Mouse (Mus musculus) intestine, postnatal 0 days (tissue): Measurements from ENCODE around the gene 1810010H24Rik. TPM values are rescaled to one million over a fixed set of nuclear protein-coding genes. Genes with fewer than 3 reads are reported as not detected.
A peak's percentile ranks its signal among the peaks of the same experiment; 100 is the strongest.

ENCODE experiments used
- ATAC-seq: fragments of 200-750 bp; cut with Nextera tagmentation; 2 replicates; pipeline ENCODE4 v1.8.0; 2017; ENCODE audit warnings: mild to moderate bottlenecking, moderate TSS enrichment, moderate library complexity
- H3K27ac ChIP-seq: fragments of 300-500 bp; sonication (generic); 2 replicates; pipeline ENCODE4 v1.5.1; 2014; ENCODE audit warnings: mild to moderate bottlenecking, low read depth, low read length, moderate library complexity
- H3K27me3 ChIP-seq: fragments of 300-500 bp; sonication (generic); replicated peaks from 2 replicates; pipeline ENCODE4 v1.6.1; 2014; ENCODE audit warnings: low read length, mixed read lengths; ENCODE audit not compliant: control insufficient read depth, insufficient read depth
- H3K36me3 ChIP-seq: fragments of 300-500 bp; sonication (generic); 2 replicates; pipeline ENCODE4 v1.6.1; 2014; ENCODE audit warnings: mild to moderate bottlenecking, moderate library complexity; ENCODE audit not compliant: control insufficient read depth, insufficient read depth
- H3K4me1 ChIP-seq: fragments of 300-500 bp; sonication (generic); replicated peaks from 2 replicates; pipeline ENCODE4 v1.6.1; 2014; ENCODE audit warnings: antibody characterized with exemption, low read length, mixed read lengths; ENCODE audit not compliant: control insufficient read depth, insufficient read depth
- H3K4me2 ChIP-seq: fragments of 300-500 bp; sonication (generic); replicated peaks from 2 replicates; pipeline ENCODE4 v1.6.1; 2014; ENCODE audit warnings: low read depth, mild to moderate bottlenecking, moderate library complexity
- H3K4me3 ChIP-seq: fragments of 300-500 bp; sonication (generic); 2 replicates; pipeline ENCODE4 v1.5.1; 2014; ENCODE audit warnings: low read depth, low read length
- H3K9ac ChIP-seq: fragments of 300-500 bp; sonication (generic); 2 replicates; pipeline ENCODE4 v1.6.1; 2014; ENCODE audit warnings: mild to moderate bottlenecking, low read depth, low read length
- H3K9me3 ChIP-seq: fragments of 300-500 bp; sonication (generic); 2 replicates; pipeline ENCODE4 v1.6.1; 2016; ENCODE audit warnings: mixed run types; ENCODE audit not compliant: control insufficient read depth
- CTCF ChIP-seq: sonication (generic); IDR thresholded peaks from 2 replicates; pipeline ENCODE4 v1.5.1; 2016; ENCODE audit warnings: low read depth, mild to moderate bottlenecking, control low read depth, antibody characterized with exemption, moderate library complexity
- WGBS: fragments of 180-500 bp; shearing (Covaris S2); extraction: QIAGEN DNeasy Blood & Tissue Kit; methylation state at CpG from one replicate; pipeline ENCODE4 v1.1.7; 2014; 5-methylcytosine and 5-hydroxymethylcytosine counted together
- polyA plus RNA-seq: library from polyadenylated mRNA; unstranded; fragments of >200 nt; fragmentation: Nextera tagmentation; extraction: Ambion mirVana; gene quantifications from 2 replicates; pipeline ENCODE4 v1.2.1, GENCODE M21; 2015

1810010H24Rik gene
- polyA plus RNA-seq, 1 experiment from 2014 or later = 9.9 TPM

DNA sequence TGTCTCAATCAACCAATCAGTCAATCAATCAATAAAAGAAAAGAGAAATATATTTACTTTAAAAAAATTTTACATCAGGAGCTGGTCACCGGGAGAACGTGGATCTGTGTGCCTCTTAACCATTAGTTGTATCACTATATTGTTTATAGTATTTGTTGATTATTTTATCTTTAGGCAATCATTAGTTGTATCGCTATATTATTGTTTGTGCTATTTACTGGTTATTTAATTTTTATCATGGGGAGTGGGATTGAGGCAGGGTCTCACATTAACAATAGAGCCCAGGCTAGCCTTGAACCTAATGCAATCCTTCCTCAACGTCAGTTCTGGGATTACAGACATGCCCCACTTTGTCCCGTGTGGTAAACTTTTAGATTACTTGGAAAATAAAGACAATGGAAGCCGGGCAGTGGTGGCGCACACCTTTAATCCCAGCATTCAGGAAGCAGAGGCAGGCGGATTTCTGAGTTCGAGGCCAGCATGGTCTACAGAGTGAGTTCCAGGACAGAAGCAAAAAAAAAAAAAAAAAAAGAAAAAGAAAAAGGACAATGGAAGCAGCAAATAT lies 25.4 kb upstream of the 1810010H24Rik start:
- Histone ChIP-seq H3K27ac (peak overlapping the region; percentile 74), H3K4me3 (peak overlapping the region; percentile 93; the same call in 1 of the 2 replicates), H3K4me2 (peak overlapping the region; percentile 53), H3K27me3 (no peaks in the 10 kb centered on the region), H3K4me1 (no peaks in the 10 kb centered on the region), H3K9me3 (no peaks in the 10 kb centered on the region), H3K36me3 (peaks cover 14% of the 10 kb centered on the region), H3K9ac (peak overlapping the region; percentile 43; the same call in 1 of the 2 replicates)
- TF ChIP-seq CTCF = no peak
- no peak for ATAC-seq
- WGBS = 62% methylated on average over 9 of the region's 9 CpGs

DNA sequence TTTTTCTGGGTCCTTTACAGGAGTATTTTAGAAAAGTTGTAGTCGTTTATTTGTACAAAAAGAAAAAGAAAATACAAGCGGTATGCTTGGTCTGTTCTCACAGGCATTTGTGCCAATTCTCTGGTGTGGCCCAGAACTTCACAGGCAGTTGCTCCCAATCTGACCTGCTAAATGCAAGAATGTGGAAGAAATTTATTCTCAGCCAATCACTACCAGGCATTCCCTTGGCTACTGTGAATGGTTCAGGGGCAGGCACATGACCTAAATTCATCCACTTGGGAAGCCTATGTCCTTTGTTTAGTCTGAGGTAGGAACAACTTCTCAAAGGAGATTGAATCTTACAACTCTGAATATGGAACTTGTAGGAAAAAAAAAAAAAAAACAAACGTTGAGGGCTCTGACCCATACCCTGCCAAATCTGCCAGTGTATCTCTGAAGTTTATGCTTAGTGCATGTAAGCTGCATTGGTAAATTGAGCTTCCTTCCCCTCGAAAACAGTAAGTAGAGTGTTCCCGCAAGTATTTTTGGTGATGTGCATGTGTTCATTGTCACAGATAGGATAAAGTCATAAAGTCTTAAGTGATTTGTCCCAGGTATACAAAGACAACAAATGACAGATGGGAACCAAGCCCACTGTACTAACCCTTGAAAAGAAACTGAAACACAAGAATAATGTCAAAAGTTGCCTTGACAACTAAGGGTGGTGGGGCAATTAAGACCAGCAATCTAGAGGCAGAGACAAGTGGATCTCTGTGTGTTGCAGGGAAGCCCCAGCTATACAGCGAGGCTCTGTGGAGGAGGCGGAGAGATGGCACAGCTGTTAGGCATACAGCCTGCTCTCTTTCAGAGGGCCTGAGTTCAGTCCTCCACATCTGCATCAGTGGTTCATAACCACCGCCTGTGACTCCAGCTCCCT lies 23.5 kb upstream of the 1810010H24Rik start:
- H3K9me3 ChIP-seq = no peaks in the 10 kb centered on the region
- 41% methylated on average over 7 of the region's 8 CpGs for WGBS
- H3K36me3 ChIP-seq = no peaks in the 10 kb centered on the region
- H3K4me2 ChIP-seq = no peak overlapping the region
- no peak overlapping the region for H3K4me3 ChIP-seq
- no peak for ATAC-seq
- no peaks in the 10 kb centered on the region for H3K27me3 ChIP-seq
- no peak for TF ChIP-seq CTCF
- no peaks in the 10 kb centered on the region for H3K4me1 ChIP-seq
- no peak overlapping the region for H3K27ac ChIP-seq
- no peak overlapping the region for H3K9ac ChIP-seq

DNA sequence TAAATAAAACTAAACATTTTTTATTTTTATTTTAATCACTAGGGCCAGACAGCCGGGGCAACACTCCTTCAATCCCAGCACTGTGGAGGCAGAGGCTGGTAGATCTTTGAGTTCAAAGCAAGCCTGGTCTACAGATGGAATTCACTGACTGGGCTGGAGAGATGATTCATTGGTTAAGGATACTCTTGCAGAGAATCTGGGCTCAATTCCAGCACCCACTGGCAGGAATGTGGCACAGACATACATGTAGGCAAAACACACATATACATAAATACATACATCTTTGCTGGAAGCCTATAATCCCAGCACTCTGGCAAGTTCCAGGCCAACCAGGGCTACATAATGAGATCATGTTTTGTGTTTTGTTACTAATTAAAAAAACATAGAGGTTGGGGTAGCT lies 19.9 kb upstream of the 1810010H24Rik start:
- WGBS = 86% methylated on average over 1 of the region's 1 CpGs
- H3K27me3 ChIP-seq = no peaks in the 10 kb centered on the region
- TF ChIP-seq CTCF = peak; percentile 21
- H3K36me3 ChIP-seq = no peaks in the 10 kb centered on the region
- no peaks in the 10 kb centered on the region for H3K4me1 ChIP-seq
- ATAC-seq = no peak
- H3K4me2 ChIP-seq = no peak overlapping the region
- H3K9me3 ChIP-seq = no peaks in the 10 kb centered on the region
- no peak overlapping the region for H3K4me3 ChIP-seq
- H3K9ac ChIP-seq = no peak overlapping the region
- H3K27ac ChIP-seq = no peak overlapping the region

DNA sequence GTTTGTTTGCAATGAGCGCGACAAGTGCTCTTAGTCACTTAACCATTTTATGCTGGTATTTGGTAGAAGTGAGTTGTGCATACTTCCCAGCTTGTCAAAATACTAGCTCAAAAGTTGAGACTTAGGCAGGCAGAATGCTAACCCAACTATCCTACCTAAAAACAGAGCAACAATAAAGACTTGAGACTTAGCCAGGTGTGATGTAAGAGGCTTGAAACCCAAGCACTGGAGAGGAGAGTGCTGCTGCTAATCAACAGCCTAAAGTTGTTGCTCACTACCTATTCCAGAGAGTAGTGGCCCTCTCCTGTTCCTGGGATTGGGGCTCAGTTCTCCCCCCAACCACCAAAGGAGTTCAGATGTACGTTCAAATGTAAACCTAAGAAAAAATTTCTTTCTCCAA lies 15.0 kb upstream of the 1810010H24Rik start:
- Histone ChIP-seq H3K27ac (no peak overlapping the region), H3K4me1 (no peaks in the 10 kb centered on the region), H3K27me3 (no peaks in the 10 kb centered on the region), H3K36me3 (no peaks in the 10 kb centered on the region), H3K9ac (no peak overlapping the region), H3K9me3 (no peaks in the 10 kb centered on the region), H3K4me3 (no peak overlapping the region), H3K4me2 (no peak overlapping the region)
- TF ChIP-seq CTCF = no peak
- ATAC-seq = no peak
- WGBS = 90% methylated on average over 3 of the region's 3 CpGs

DNA sequence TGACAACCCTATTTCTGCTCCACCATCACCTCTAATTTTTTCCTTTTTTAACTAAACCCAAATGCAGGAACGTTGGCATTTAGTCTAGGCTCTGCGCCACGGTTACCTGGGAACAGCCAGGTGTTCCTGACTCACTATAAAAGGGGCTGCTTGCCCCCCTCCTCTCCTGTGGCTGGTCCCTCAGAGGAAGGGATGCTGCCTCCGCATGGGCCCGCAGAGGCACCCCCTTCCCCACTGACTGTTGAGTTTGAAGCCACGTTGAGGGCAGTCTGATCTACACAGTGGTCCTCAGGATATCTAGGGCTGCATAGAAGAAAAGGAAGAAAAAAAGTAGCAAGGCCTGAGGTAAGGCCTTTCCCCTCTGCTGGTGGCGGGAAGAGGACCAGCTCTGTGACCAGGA lies 14.3 kb upstream of the 1810010H24Rik start:
- Histone ChIP-seq H3K27ac (no peak overlapping the region), H3K36me3 (no peaks in the 10 kb centered on the region), H3K9me3 (no peaks in the 10 kb centered on the region), H3K9ac (no peak overlapping the region), H3K4me1 (no peaks in the 10 kb centered on the region), H3K27me3 (no peaks in the 10 kb centered on the region), H3K4me2 (no peak overlapping the region), H3K4me3 (no peak overlapping the region)
- TF ChIP-seq CTCF = peak; percentile 20; the same call in 1 of the 2 replicates
- 76% methylated on average over 7 of the region's 7 CpGs for WGBS
- ATAC-seq = no peak

DNA sequence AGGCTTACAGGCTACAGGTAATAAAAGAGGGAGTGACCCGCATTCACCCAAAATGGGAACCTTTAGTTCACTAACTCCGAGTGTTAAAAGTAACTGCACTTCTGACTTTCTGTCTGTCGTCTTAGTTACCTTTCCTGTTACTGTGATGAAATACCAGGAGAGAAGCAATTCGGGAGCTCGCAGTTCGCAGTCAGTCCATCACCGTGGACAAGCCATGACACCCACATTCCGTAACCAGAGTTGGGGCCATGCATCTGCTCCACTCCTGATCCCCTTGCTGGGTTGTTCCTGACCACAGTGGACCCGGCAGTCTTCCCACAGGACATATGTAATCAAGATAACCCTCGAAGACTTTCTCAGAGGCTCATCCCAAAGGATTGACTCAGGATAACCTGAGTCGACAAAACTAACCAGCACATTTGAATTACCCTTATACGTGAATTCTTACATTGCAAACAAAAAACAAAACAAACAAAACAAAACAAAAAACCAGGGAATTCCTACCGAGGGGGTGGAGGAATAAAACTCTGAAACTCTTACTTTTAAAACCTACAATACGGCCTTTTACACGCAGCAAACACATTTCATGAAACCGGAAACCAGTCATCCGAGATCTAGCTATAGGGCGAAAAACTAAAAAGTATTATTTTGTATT lies 13.7 kb upstream of the 1810010H24Rik start:
- peak overlapping the region; percentile 67 for H3K9ac ChIP-seq
- H3K27me3 ChIP-seq = no peaks in the 10 kb centered on the region
- peak overlapping the region; percentile 60 for H3K4me2 ChIP-seq
- no peaks in the 10 kb centered on the region for H3K9me3 ChIP-seq
- peak overlapping the region; percentile 96 for H3K27ac ChIP-seq
- TF ChIP-seq CTCF = no peak
- no peaks in the 10 kb centered on the region for H3K36me3 ChIP-seq
- no peak for ATAC-seq
- H3K4me1 ChIP-seq = no peaks in the 10 kb centered on the region
- H3K4me3 ChIP-seq = peak overlapping the region; percentile 54
- WGBS = 21% methylated on average over 18 of the region's 18 CpGs
